Mouse (Mus musculus): Measurements from ENCODE around the gene Dhrs2. TPM values are rescaled to one million over a fixed set of nuclear protein-coding genes. Genes with fewer than 3 reads are reported as not detected.

Gene Dhrs2
- polyA plus RNA-seq (2014; fragmentation: Illumina TruSeq; extraction: RNeasy Lipid Tissue Mini Kit (QIAGEN cat#74804); ENCODE audit: low replicate concordance): not detected

DNA sequence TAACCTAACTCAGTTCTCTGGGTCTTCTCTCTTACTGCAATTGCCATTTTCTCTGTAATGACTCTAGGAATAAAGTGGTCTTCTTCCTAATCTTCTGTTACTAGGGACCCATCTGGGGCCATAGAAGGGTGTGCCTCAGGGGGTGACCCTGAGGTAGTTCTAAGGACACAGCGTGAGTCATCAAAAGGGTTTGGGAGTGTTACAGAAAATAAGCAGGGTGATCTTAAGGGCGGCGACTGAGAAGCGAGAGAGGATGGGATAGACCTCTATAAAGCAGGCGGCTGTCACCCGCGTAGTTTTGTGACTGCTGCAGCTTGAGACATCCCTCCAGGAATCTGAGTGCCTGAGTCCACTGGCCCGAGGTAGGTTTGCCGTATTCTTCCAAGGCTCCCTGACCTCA is at the start of gene Dhrs2:
Gene Dhrs2, plus strand, starts transcription at position 301 of the 400 bp plus-strand sequence.

Other genes with a start within 250 kb of the Dhrs2 start
- gene Gm17428, start 245.1 kb upstream of the Dhrs2 start, polyA plus RNA-seq (2014; fragmentation: Illumina TruSeq; extraction: RNeasy Lipid Tissue Mini Kit (QIAGEN cat#74804); ENCODE audit: low replicate concordance): not detected
- gene Myh7, start 227.4 kb upstream of the Dhrs2 start, polyA plus RNA-seq (2014; fragmentation: Illumina TruSeq; extraction: RNeasy Lipid Tissue Mini Kit (QIAGEN cat#74804); ENCODE audit: low replicate concordance): not detected
- 1.9 TPM for gene Ngdn, start 206.6 kb upstream of the Dhrs2 start, polyA plus RNA-seq (2014; fragmentation: Illumina TruSeq; extraction: RNeasy Lipid Tissue Mini Kit (QIAGEN cat#74804); ENCODE audit: low replicate concordance)
- 0.41 TPM for gene Zfhx2, start 129.7 kb upstream of the Dhrs2 start, polyA plus RNA-seq (2014; fragmentation: Illumina TruSeq; extraction: RNeasy Lipid Tissue Mini Kit (QIAGEN cat#74804); ENCODE audit: low replicate concordance)
- gene Thtpa, start 127.2 kb upstream of the Dhrs2 start, polyA plus RNA-seq (2014; fragmentation: Illumina TruSeq; extraction: RNeasy Lipid Tissue Mini Kit (QIAGEN cat#74804); ENCODE audit: low replicate concordance): 3.2 TPM
- gene Ap1g2, start 115.4 kb upstream of the Dhrs2 start, polyA plus RNA-seq (2014; fragmentation: Illumina TruSeq; extraction: RNeasy Lipid Tissue Mini Kit (QIAGEN cat#74804); ENCODE audit: low replicate concordance): 15.8 TPM
- 0.37 TPM for gene Jph4, start 105.1 kb upstream of the Dhrs2 start, polyA plus RNA-seq (2014; fragmentation: Illumina TruSeq; extraction: RNeasy Lipid Tissue Mini Kit (QIAGEN cat#74804); ENCODE audit: low replicate concordance)

All from small intestine, adult 10 weeks (tissue).